26 mouse cellular contexts compared by ENCODE assay signal in genomic region chr8:122067783-122068505, GRCm38 (mm10).
DNase-seq lines count a peak whose midpoint lies in the region; ATAC-seq and TF ChIP-seq lines count a peak whose summit lies in the region.
"Had no signal": no experiment of that assay in that cellular context is flagged by ENCODE, and none has a peak within 500 bp of the region (broad histone marks: within the 10 kb centered on the region; RNA-seq: fewer than 3 reads in every experiment).

No protein-coding gene starts in this region.

- no peaks in the 10 kb centered on the region for H3K27me3 ChIP-seq in heart, adult 2 months (ENCODE audit: control insufficient read depth, insufficient read depth, low read length)
- no peaks in the 10 kb centered on the region for H3K27me3 ChIP-seq in lung, postnatal 0 days (replicated peaks; ENCODE audit: insufficient read depth, low read length)
- H3K27me3 ChIP-seq: forebrain, embryonic 13.5 days; limb, embryonic 15.5 days; neural tube, embryonic 13.5 days; Patski had no signal

- no peak overlapping the region for H3K4me3 ChIP-seq in heart, adult 2 months
- H3K4me3 ChIP-seq in lung, postnatal 0 days (ENCODE audit: low read depth, low read length): no peak overlapping the region
- no peak overlapping the region for H3K4me3 ChIP-seq in lung, adult 2 months (replicated peaks; ENCODE audit: extremely low read depth, low read depth, low read length)
- H3K4me3 ChIP-seq: forebrain, embryonic 13.5 days; heart, embryonic 15.5 days; hindbrain, embryonic 13.5 days; limb, embryonic 10.5 days; limb, embryonic 15.5 days; midbrain, embryonic 13.5 days; neural tube, embryonic 13.5 days had no signal

- no peaks in the 10 kb centered on the region for H3K9me3 ChIP-seq in lung, postnatal 0 days (ENCODE audit: low read length)
- H3K9me3 ChIP-seq: forebrain, embryonic 13.5 days; heart, embryonic 15.5 days; hindbrain, embryonic 13.5 days; limb, embryonic 10.5 days; limb, embryonic 15.5 days; midbrain, embryonic 13.5 days; neural tube, embryonic 13.5 days had no signal

- intact Hi-C loops in heart, adult 2 months (cut with DNase I): no loop called here

- DNase-seq in adrenal gland, postnatal 14 days: peak; percentile 30
- no peak for DNase-seq in adrenal gland, postnatal 36 days
- DNase-seq in heart, adult 18-20 months: peak; percentile 19 to 23
- no peak for DNase-seq in heart, adult 2 months
- DNase-seq in lung, postnatal 0 days (ENCODE audit: low spot score): peak; percentile 54
- no peak for DNase-seq in lung, adult 2 months
- DNase-seq in left cerebral cortex, adult 8-10 months (ENCODE audit: low spot score in 2 of 2): no peak
- DNase-seq: cerebellum, adult 11-12 months; cerebellum, adult 9-11 months; heart, postnatal 4 days; kidney, adult 8-10 months; layer of hippocampus, postnatal 36 days; thymus, adult 2 months; thymus, postnatal 36 days had no signal

- H3K79me2 ChIP-seq in heart, adult 2 months (replicated peaks; ENCODE audit: control insufficient read depth, insufficient read depth, low read length): no peaks in the 10 kb centered on the region

- H3K36me3 ChIP-seq in heart, adult 2 months (ENCODE audit: control insufficient read depth, insufficient read depth, low read length): no peaks in the 10 kb centered on the region
- H3K36me3 ChIP-seq in lung, postnatal 0 days (ENCODE audit: insufficient read depth, low read length): no peaks in the 10 kb centered on the region
- H3K36me3 ChIP-seq: heart, embryonic 15.5 days; hindbrain, embryonic 13.5 days; limb, embryonic 10.5 days; limb, embryonic 15.5 days; midbrain, embryonic 13.5 days; neural tube, embryonic 13.5 days had no signal

- H3K9ac ChIP-seq in heart, adult 2 months (ENCODE audit: low read depth, low read length): no peak overlapping the region
- no peak overlapping the region for H3K9ac ChIP-seq in lung, postnatal 0 days (replicated peaks; ENCODE audit: low read depth)
- H3K9ac ChIP-seq: forebrain, embryonic 13.5 days; heart, embryonic 15.5 days; hindbrain, embryonic 13.5 days; limb, embryonic 15.5 days; liver, embryonic 14.5 days; midbrain, embryonic 13.5 days; neural tube, embryonic 13.5 days had no signal

- no peak overlapping the region for H3K4me2 ChIP-seq in lung, postnatal 0 days (replicated peaks; ENCODE audit: low read depth, low read length)
- H3K4me2 ChIP-seq: forebrain, embryonic 13.5 days; heart, embryonic 15.5 days; hindbrain, embryonic 13.5 days; limb, embryonic 15.5 days; midbrain, embryonic 13.5 days; neural tube, embryonic 13.5 days had no signal

- 0 out of 2 replicates have a peak, but pooled peaks cover 2% of the 10 kb centered on the region for H3K4me1 ChIP-seq in heart, adult 2 months (ENCODE audit: control insufficient read depth, insufficient read depth, low read length)
- H3K4me1 ChIP-seq in lung, postnatal 0 days (ENCODE audit: insufficient read depth, low read depth, low read length): no peaks in the 10 kb centered on the region
- H3K4me1 ChIP-seq in lung, adult 2 months (ENCODE audit: control insufficient read depth, insufficient read depth, low read length): no peaks in the 10 kb centered on the region
- H3K4me1 ChIP-seq: forebrain, embryonic 13.5 days; heart, embryonic 15.5 days; hindbrain, embryonic 13.5 days; midbrain, embryonic 13.5 days; neural tube, embryonic 13.5 days had no signal

- TF ChIP-seq POLR2A in heart, adult 2 months (IDR thresholded peaks at IDR 0.05; ENCODE audit: insufficient read depth, low read depth, low read length): no peak
- no peak for TF ChIP-seq POLR2A in lung, adult 2 months (IDR thresholded peaks at IDR 0.05; ENCODE audit: borderline replicate concordance, extremely low read depth, low read depth, low read length)

- no peak for TF ChIP-seq EP300 in heart, adult 2 months (IDR thresholded peaks at IDR 0.05; ENCODE audit: insufficient read depth, low read depth, low read length)
- TF ChIP-seq EP300 in lung, postnatal 0 days (IDR thresholded peaks at IDR 0.05): no peak

- ATAC-seq in lung, postnatal 0 days: peak; percentile 65
- ATAC-seq: forebrain, embryonic 13.5 days; intestine, embryonic 16.5 days; midbrain, embryonic 13.5 days; Patski had no signal

- WGBS in heart, adult 2 months: 63% methylated on average over 15 of the region's 15 CpGs
- 43% methylated on average over 15 of the region's 15 CpGs for WGBS in lung, postnatal 0 days
- 46% methylated on average over 15 of the region's 15 CpGs for WGBS in lung, adult 2 months

- no peak for TF ChIP-seq CTCF in heart, adult 2 months (IDR thresholded peaks at IDR 0.05)
- TF ChIP-seq CTCF in lung, postnatal 0 days (IDR thresholded peaks at IDR 0.05): no peak
- TF ChIP-seq CTCF in lung, adult 2 months (IDR thresholded peaks at IDR 0.05; ENCODE audit: insufficient read depth, low read length): no peak

- no peak overlapping the region for H3K27ac ChIP-seq in heart, adult 2 months
- H3K27ac ChIP-seq in lung, postnatal 0 days (ENCODE audit: low read length): no peak overlapping the region
- H3K27ac ChIP-seq: forebrain, embryonic 13.5 days; heart, embryonic 15.5 days; hindbrain, embryonic 13.5 days; kidney, postnatal 0 days; limb, embryonic 10.5 days; limb, embryonic 15.5 days; liver, embryonic 14.5 days; macrophage; midbrain, embryonic 13.5 days; neural tube, embryonic 13.5 days had no signal

Comparison
In these comparisons a context has a peak if more than half of its experiments do, and no peak if none do; other contexts are left out.
1. DNase-seq: peak in adrenal gland, postnatal 14 days (single experiment), heart, adult 18-20 months (2 of 2) and lung, postnatal 0 days (single experiment); none in adrenal gland, postnatal 36 days (0 of 2), heart, adult 2 months (0 of 2), lung, adult 2 months (single experiment) and left cerebral cortex, adult 8-10 months (0 of 2).